Mouse (Mus musculus) testis, postnatal 14 days (tissue): ENCODE measurements at regions not wholly inside any gene's neighbourhood (a gene's known extent, or its start where the extent isn't known, plus 50 kb on each side); places are given as distances from the start of the nearest gene placed in this dataset.

ENCODE experiments used
- DNase-seq: peaks from one replicate; pipeline ENCODE4 v3.0.0; 2021; ENCODE audit warnings: low spot score

DNA sequence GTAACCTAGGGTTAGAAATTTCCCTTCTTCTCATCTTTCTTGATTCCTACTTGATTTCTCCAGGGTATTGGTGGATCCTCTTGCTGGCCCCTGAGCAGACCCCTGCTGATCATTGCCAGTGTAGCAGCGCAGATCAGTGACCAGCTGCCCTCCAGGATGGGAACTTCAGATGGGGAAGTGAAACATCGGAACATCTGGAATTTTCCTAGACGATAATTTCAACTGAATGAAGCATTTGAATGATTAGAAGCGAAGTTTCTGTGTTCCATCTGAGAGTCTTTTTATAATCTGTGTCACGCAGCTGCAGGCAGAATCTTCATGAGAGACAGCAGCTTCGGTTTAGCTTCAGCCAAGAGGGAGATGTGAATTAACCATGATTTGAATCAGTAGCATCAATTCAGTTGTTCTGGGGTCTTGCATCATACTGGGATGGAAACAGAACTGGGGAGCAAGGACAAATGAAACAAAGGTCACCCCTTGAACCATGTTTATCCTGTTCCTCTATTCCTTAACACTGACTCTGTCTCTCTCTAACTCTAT lies 57.8 kb upstream of the Ddit4l start:
- no peak for DNase-seq

- no peak for DNase-seq
These were observed 57.1 kb upstream of the Ddit4l start for GRCm38 (mm10) chr3:137564282-137564681.

DNA sequence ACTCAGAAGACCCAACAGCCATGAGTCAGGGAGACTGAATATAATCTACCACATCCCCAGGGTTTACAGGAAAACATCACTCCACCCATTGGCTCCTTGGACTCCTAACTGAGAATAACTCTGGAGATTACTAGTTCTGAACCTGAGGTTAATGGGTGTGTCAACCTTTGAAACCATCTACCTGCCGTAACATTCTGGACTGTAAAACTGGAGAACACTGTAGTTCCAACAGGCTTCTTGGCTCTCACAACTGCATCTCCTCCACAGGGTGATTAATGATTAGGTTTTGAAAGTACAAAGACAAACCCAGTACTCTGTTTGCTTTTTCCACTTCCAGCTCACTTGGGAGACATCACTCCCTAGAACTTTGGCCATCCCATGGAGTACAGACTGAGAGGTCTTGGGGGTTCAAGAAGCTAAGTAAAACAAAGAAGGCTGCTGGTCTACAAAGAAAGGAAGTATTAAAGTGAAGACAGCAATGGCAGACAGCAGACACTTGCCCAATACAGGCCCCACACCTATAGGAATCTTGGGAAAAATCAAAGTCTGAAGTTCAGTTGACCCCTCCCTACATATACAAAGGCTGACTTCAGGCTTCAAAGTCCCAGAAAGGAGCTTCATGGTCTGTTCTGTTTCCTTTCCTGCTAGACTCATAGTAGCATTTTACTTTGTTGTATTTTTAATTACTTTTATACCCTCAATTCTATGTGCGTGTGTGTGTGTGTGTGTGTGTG lies 52.7 kb upstream of the Ddit4l start:
- no peak for DNase-seq
